Mouse (Mus musculus) hindbrain, embryonic 11.5 days (tissue): ENCODE results near the gene Dnal1. TPM values are rescaled to one million over a fixed set of nuclear protein-coding genes. Genes with fewer than 3 reads are reported as not detected.

ENCODE experiments used
- ATAC-seq: fragments of 200-750 bp; cut with Nextera tagmentation; 2 replicates; pipeline ENCODE4 v1.8.0; 2017; ENCODE audit warnings: mild to moderate bottlenecking, moderate TSS enrichment, moderate library complexity; ENCODE audit not compliant: low FRiP score
- DNase-seq: peaks from one replicate; pipeline ENCODE4 v3.0.0-alpha.2; 2015; ENCODE audit warnings: low spot score
- H3K27ac ChIP-seq: fragments of 300-500 bp; sonication (generic); 2 replicates; pipeline ENCODE4 v1.5.1; 2014; ENCODE audit warnings: mild to moderate bottlenecking, low read depth, low read length
- H3K27me3 ChIP-seq: fragments of 300-500 bp; sonication (generic); 2 replicates; pipeline ENCODE4 v1.6.1; 2014; ENCODE audit warnings: mild to moderate bottlenecking, low read length, moderate library complexity, mixed read lengths; ENCODE audit not compliant: control insufficient read depth, insufficient read depth
- H3K36me3 ChIP-seq: fragments of 300-500 bp; sonication (generic); 2 replicates; pipeline ENCODE4 v1.6.1; 2014; ENCODE audit warnings: mild to moderate bottlenecking, low read length, moderate library complexity, mixed read lengths; ENCODE audit not compliant: control insufficient read depth, insufficient read depth
- H3K4me1 ChIP-seq: fragments of 300-500 bp; sonication (generic); replicated peaks from 2 replicates; pipeline ENCODE4 v1.6.1; 2014; ENCODE audit warnings: low read length, mixed read lengths; ENCODE audit not compliant: control insufficient read depth, insufficient read depth
- H3K4me2 ChIP-seq: fragments of 300-500 bp; sonication (generic); replicated peaks from 2 replicates; pipeline ENCODE4 v1.6.1; 2014; ENCODE audit warnings: mild to moderate bottlenecking, low read depth, low read length
- H3K4me3 ChIP-seq: fragments of 300-500 bp; sonication (generic); 2 replicates; pipeline ENCODE4 v1.5.1; 2014; ENCODE audit warnings: low read depth, low read length
- H3K9ac ChIP-seq: fragments of 300-500 bp; sonication (generic); 2 replicates; pipeline ENCODE4 v1.6.1; 2014; ENCODE audit warnings: low read depth, low read length
- H3K9me3 ChIP-seq: fragments of 300-500 bp; sonication (generic); 2 replicates; pipeline ENCODE4 v1.6.1; 2016; ENCODE audit warnings: low read length; ENCODE audit not compliant: control insufficient read depth
- WGBS: fragments of 180-500 bp; shearing (Covaris S2); extraction: QIAGEN DNeasy Blood & Tissue Kit; methylation state at CpG from one replicate; pipeline ENCODE4 v1.1.7; 2014; 5-methylcytosine and 5-hydroxymethylcytosine counted together
- polyA plus RNA-seq: library from polyadenylated mRNA; unstranded; fragments of >200 nt; fragmentation: Nextera tagmentation; extraction: Ambion mirVana; gene quantifications from 2 replicates; pipeline ENCODE4 v1.2.1, GENCODE M21; 2014

Dnal1 gene
- polyA plus RNA-seq, 1 experiment from 2014 or later: 6.3 TPM

DNA sequence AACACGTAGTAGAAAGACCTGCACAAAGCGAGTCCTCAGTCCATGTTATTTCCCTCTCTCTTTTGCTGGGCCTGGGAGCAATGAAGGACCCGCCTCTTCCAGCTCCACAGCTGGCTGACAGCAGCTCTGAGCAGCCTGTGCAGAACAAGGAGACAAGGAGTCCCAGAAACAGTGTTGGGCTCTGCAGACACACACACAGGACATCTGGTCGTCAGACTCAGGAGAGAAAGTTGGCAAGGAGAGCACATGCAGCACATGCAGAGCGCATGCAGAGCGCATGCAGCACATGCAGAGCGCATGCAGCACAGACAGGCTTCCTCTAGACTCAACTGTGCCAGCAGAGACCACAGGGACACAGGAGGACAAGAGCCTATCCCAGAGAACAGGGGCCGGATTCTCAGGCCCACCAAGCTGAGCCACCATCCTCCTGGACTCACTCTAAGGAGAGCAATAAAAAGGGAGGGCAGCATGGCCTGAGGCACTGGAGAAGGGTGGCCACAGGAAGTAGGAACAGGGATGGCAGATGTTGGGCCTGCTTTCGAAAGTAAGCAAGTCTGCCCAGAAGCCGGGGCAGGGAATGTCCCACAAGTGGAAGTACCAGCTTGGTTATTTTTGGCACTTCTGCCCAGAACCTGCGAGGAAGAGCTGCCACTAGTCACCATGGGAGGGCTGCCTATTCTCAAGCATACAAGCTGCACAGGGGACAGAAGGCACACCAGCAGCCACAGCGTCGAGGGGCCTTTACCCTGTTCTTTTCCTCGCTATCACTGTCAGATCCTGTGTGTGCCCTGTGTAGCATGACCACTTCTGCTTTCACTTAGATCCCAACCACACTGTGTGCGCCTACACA lies 73.8 kb downstream of the Dnal1 start:
- Histone ChIP-seq H3K4me3 (no peak overlapping the region), H3K9ac (no peak overlapping the region), H3K9me3 (no peaks in the 10 kb centered on the region), H3K4me1 (peaks cover 6% of the 10 kb centered on the region; the same call in 1 of the 2 replicates), H3K36me3 (no peaks in the 10 kb centered on the region), H3K27me3 (no peaks in the 10 kb centered on the region), H3K4me2 (no peak overlapping the region), H3K27ac (no peak overlapping the region)
- ATAC-seq (no peak), DNase-seq (no peak)
- 83% methylated on average over 15 of the region's 15 CpGs for WGBS

DNA sequence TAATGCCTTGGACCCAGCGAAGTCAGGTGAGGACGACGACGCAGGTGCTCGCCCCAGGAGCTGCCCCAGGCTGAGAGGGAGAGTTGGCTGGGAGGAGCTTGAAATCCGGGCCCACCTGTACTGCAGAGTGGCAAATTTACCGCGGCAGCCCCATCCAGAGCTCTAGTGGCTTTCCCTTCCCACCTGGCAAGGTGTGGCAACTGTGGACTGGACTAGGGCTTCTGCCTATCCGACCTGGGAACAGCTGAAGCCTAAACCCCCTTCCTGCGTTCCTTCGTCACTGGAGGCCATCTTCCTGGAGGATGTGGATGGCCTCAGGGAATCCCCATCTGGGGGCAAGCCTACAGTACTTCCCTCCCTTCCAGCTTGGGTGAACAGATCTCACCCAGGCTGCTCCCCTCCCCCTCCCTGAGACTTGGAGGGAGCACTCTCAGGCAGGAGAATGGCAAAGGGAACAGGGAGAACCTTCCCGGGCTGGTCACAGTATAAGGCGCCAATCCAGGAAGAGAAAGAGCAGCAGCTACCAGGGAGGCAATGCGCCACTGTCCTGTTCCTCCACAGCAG lies 74.8 kb downstream of the Dnal1 start:
- H3K36me3 ChIP-seq: no peaks in the 10 kb centered on the region
- H3K27ac ChIP-seq: no peak overlapping the region
- H3K4me1 ChIP-seq: peaks cover 6% of the 10 kb centered on the region; the same call in 1 of the 2 replicates
- WGBS: 68% methylated on average over 14 of the region's 14 CpGs
- H3K9me3 ChIP-seq: no peaks in the 10 kb centered on the region
- H3K9ac ChIP-seq: no peak overlapping the region
- no peaks in the 10 kb centered on the region for H3K27me3 ChIP-seq
- no peak for ATAC-seq
- H3K4me2 ChIP-seq: no peak overlapping the region; the same call in 1 of the 2 replicates
- no peak for DNase-seq
- no peak overlapping the region for H3K4me3 ChIP-seq

DNA sequence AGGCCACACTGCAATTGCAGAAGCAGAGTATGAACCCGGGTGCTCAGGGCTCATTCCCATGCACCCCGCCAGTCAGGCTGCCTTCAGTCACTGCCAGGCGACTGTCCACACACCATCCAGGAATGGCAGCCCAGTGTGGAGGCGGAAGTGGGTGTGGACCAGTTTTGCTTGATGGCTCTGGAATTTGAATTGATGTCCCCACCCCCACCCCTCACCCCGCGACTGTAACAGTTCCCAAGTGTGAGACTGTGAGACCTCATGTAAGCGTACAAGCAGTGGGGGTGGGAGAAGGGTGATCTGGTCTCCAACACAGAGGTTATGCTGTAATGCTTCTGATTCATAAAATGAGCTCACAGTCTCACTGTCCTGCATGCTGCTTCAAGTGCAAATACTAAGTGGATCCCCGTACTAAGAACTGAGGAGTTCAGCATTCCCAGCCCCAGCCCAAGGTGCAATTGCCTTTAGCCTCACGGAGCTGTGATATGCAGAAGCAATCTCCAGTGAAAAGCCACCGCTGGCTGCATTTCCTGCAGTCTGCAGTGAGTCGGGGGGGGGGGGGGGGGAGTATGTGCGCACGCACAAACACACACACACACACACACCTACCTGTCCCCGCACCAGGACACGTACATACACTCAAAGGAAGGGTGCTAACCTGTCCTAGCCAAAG lies 76.1 kb downstream of the Dnal1 start:
- WGBS: 57% methylated on average over 15 of the region's 15 CpGs
- no peak overlapping the region for H3K9ac ChIP-seq
- ATAC-seq (no peak), DNase-seq (no peak)
- H3K4me1 ChIP-seq: peaks cover 9% of the 10 kb centered on the region
- H3K27ac ChIP-seq: no peak overlapping the region
- H3K36me3 ChIP-seq: no peaks in the 10 kb centered on the region
- H3K4me3 ChIP-seq: no peak overlapping the region
- no peaks in the 10 kb centered on the region for H3K9me3 ChIP-seq
- no peaks in the 10 kb centered on the region for H3K27me3 ChIP-seq
- H3K4me2 ChIP-seq: peak overlapping the region; percentile 17

DNA sequence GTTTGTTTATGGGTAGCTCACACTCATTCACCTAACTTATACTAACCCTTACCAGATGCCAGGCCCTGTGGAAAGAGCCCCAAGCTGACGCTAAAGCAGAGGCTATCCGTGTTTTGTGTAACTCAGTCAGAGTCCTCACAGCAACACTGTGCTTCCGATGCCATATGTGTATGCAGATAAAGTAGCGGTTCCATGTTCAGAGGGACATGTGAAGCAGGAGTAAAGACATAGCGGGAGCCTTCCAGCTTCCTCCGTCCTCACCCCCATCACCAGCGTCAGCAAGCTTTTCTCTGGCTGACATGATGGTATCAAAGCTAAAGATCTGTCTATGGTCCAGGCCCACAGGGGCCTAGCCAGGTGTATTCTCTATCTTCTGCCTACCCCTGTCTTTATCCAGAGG lies 77.0 kb downstream of the Dnal1 start:
- H3K27ac ChIP-seq: no peak overlapping the region
- H3K36me3 ChIP-seq: no peaks in the 10 kb centered on the region
- no peak overlapping the region for H3K4me3 ChIP-seq
- H3K4me1 ChIP-seq: peaks cover 9% of the 10 kb centered on the region
- DNase-seq: no peak
- 0 out of 2 replicates have a peak overlapping the region, but pooled peaks have one; percentile 6 for H3K4me2 ChIP-seq
- H3K9me3 ChIP-seq: no peaks in the 10 kb centered on the region
- WGBS: 71% methylated on average over 7 of the region's 7 CpGs
- H3K9ac ChIP-seq: no peak overlapping the region
- ATAC-seq: no peak
- no peaks in the 10 kb centered on the region for H3K27me3 ChIP-seq

DNA sequence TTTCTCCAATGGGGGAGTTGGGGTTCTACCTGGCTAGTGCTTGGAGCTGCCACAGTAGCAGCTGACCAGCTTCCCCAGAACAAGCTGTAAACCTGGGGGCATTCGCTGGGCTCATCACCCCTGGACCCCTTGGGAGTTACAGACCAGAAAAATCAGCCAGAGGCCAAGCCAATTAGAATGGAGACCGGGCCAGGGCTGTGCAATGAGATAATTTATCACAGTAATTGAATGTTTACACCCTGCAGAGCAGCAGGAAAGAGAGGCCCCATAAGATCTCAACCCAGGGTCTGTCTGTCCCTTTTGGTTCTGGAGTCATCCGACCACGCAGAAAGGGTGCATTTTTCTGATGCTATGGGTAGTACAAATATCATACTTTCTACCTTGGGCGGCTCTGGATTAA lies 77.6 kb downstream of the Dnal1 start:
- Histone ChIP-seq H3K9ac (peak overlapping the region; percentile 82), H3K4me3 (peak overlapping the region; percentile 77), H3K36me3 (no peaks in the 10 kb centered on the region), H3K27me3 (no peaks in the 10 kb centered on the region), H3K9me3 (no peaks in the 10 kb centered on the region), H3K4me1 (peaks cover 9% of the 10 kb centered on the region), H3K27ac (no peak overlapping the region), H3K4me2 (peak overlapping the region; percentile 98)
- 28% methylated on average over 5 of the region's 5 CpGs for WGBS
- DNase-seq: peak; percentile 30
- ATAC-seq: no peak

DNA sequence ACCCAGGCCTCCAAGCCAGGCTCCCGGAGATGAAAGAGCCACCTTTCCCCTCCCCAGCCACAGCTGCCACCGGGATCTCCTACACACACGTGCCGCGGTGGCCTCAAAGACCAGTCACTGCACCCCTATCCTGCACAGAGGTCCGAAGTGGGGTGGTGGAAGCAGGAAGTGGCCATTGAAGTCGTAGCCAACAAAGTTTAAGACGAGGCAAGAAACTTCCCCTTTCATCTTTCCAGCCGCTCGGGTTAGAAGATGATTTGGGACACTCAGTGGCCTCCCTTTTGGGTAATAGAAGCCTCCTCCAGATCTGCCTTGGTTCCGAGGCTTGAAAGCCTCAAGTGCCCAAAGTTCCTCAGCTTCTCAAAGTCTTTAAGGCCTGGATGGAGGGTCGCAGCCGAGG lies 78.1 kb downstream of the Dnal1 start:
- H3K9me3 ChIP-seq: no peaks in the 10 kb centered on the region
- peak overlapping the region; percentile 77 for H3K4me3 ChIP-seq
- H3K27me3 ChIP-seq: no peaks in the 10 kb centered on the region
- ATAC-seq (no peak), DNase-seq (no peak)
- peaks cover 9% of the 10 kb centered on the region for H3K4me1 ChIP-seq
- WGBS: 1% methylated on average over 13 of the region's 13 CpGs
- peak overlapping the region; percentile 98 for H3K4me2 ChIP-seq
- H3K36me3 ChIP-seq: no peaks in the 10 kb centered on the region
- peak overlapping the region; percentile 92; the same call in 1 of the 2 replicates for H3K27ac ChIP-seq
- H3K9ac ChIP-seq: peak overlapping the region; percentile 82

DNA sequence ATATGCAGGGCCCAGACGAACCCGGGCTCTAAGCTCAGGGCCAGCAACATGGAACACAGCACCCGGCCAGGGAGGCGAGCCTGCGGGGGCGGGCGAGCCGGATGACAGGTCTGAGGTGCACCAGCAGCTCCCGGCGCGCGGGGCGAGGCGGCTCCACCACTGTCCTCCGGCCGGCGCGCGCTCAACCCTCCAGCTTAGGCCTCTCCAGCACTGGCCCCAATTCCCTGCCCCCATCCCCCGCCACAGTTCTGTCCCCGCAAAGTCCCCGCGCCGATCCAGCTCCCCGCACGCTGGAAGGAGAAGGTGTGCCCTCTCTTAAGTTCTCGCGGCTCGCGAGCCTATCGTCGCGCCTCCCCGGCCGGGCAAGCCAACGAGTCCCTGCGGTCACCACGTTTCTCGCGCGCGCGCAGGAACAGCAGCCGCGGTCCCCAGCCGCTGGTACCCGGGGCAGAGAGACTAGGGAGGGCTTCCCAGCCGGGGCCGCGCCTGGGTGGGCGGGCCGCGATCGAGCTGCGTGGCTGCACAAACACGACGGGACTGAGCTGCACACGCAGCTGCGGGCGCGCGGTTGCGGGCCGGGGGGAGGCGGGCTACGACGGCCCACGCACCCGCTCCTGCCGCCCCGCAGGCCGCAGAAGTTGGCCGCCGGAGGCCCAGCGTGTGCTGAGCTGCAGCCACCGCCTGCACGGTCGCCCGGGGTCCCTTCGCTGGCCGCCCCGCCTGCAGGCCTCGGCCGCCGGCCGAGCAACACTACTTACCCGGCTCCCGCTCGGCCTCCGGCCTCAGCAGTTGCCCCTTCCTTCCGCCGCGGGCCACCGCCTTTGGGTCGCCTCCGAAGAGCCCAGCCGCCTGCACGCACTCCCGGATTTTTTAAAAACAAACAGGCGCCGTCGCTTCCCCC lies 78.8 kb downstream of the Dnal1 start:
- Histone ChIP-seq H3K27ac (peak overlapping the region; percentile 92), H3K4me3 (peak overlapping the region; percentile 77), H3K9me3 (no peaks in the 10 kb centered on the region), H3K27me3 (no peaks in the 10 kb centered on the region), H3K36me3 (no peaks in the 10 kb centered on the region), H3K4me1 (peaks cover 9% of the 10 kb centered on the region), H3K4me2 (peak overlapping the region; percentile 98), H3K9ac (peak overlapping the region; percentile 82)
- under 1% methylated on average over 87 of the region's 102 CpGs for WGBS
- DNase-seq: peak; percentile 81
- peak; percentile 47 for ATAC-seq
